In the genomic region with DNA sequence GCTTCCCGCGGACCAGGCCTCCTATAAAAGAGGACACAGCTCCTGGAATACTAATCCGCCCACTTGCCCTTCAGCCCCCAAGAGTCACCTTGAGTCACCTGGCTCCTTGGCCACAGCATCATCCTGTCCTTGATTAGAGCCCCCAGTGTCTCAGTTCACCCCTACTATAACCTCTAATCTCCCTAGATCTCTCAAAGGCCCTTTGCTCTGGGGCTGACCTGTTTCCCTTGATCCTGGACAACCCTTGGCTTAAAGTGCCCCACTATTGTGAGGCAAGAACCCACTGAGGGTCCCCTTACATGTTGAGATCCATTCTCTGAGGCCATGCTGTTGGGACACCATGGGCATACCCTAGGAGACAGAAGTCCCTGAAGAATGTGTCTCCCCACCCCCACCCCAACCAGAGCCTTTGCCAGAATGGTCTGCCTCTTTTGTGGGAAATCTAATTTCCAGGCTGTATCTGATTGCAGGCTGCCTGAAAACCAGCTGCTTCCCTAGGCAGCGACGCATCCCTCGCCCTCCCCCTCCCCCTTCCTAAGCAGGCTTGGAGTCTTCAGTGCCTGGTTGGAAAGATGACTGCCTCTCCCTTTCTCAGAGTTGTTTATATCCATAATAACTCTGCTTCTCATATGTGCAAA, we compare ENCODE assay signal across 9 mouse cellular contexts. TPM values are rescaled to one million over a fixed set of nuclear protein-coding genes. Genes with fewer than 3 reads are reported as not detected.
DNase-seq lines count a peak whose midpoint lies in the region; ATAC-seq and TF ChIP-seq lines count a peak whose summit lies in the region.
"Had no signal": no experiment of that assay in that cellular context is flagged by ENCODE, and none has a peak within 500 bp of the region (broad histone marks: within the 10 kb centered on the region; RNA-seq: fewer than 3 reads in every experiment).

No protein-coding gene starts in this region.

- no peak overlapping the region for H3K4me3 ChIP-seq in lung, postnatal 0 days (ENCODE audit: low read depth, low read length)
- no peak overlapping the region for H3K4me3 ChIP-seq in forebrain, embryonic 11.5 days (ENCODE audit: low read depth, low read length)
- H3K4me3 ChIP-seq in limb, embryonic 14.5 days (replicated peaks; ENCODE audit: low read length), result no peak overlapping the region
- H3K4me3 ChIP-seq in stomach, embryonic 14.5 days (ENCODE audit: low read depth, low read length), result no peak overlapping the region
- H3K4me3 ChIP-seq: megakaryocyte, embryonic 14.5 days had no signal

- H3K4me2 ChIP-seq in lung, postnatal 0 days (replicated peaks; ENCODE audit: low read depth, low read length), result no peak overlapping the region
- 0 out of 2 replicates have a peak overlapping the region, but pooled peaks have one; percentile 15 for H3K4me2 ChIP-seq in forebrain, embryonic 11.5 days (ENCODE audit: low read depth, low read length, severe bottlenecking)
- H3K4me2 ChIP-seq in limb, embryonic 14.5 days (replicated peaks; ENCODE audit: low read depth, low read length, severe bottlenecking), result no peak overlapping the region
- no peak overlapping the region for H3K4me2 ChIP-seq in stomach, embryonic 14.5 days (replicated peaks; ENCODE audit: low read depth, low read length)

- peak; percentile 43 for DNase-seq in lung, postnatal 0 days (ENCODE audit: low spot score)
- no peak for DNase-seq in lung, postnatal 25 days (ENCODE audit: low spot score)
- peak; percentile 75 for DNase-seq in forebrain, embryonic 11.5 days (ENCODE audit: low spot score)
- DNase-seq in limb, embryonic 14.5 days (ENCODE audit: low spot score), result peak; percentile 48
- DNase-seq in thymus, postnatal 10 days (ENCODE audit: low spot score in 2 of 2), result no peak
- no peak for DNase-seq in left cerebral cortex, adult 11 months (ENCODE audit: low spot score)
- DNase-seq in right cerebral cortex, adult 18-20 months, result no peak

- no peak for TF ChIP-seq EP300 in lung, postnatal 0 days (IDR thresholded peaks at IDR 0.05)

- H3K27me3 ChIP-seq in lung, postnatal 0 days (replicated peaks; ENCODE audit: insufficient read depth, low read length), result no peaks in the 10 kb centered on the region
- no peaks in the 10 kb centered on the region for H3K27me3 ChIP-seq in forebrain, embryonic 11.5 days (ENCODE audit: control insufficient read depth, insufficient read depth, low read length)
- no peaks in the 10 kb centered on the region for H3K27me3 ChIP-seq in limb, embryonic 14.5 days (ENCODE audit: control insufficient read depth, insufficient read depth, low read length)
- H3K27me3 ChIP-seq in stomach, embryonic 14.5 days (ENCODE audit: control insufficient read depth, insufficient read depth, low read length), result no peaks in the 10 kb centered on the region

- no peak for TF ChIP-seq CTCF in lung, postnatal 0 days (IDR thresholded peaks at IDR 0.05)

- H3K9ac ChIP-seq in lung, postnatal 0 days (replicated peaks; ENCODE audit: low read depth), result no peak overlapping the region
- peak overlapping the region; percentile 12; the same call in 1 of the 2 replicates for H3K9ac ChIP-seq in forebrain, embryonic 11.5 days (ENCODE audit: low read length)
- H3K9ac ChIP-seq in limb, embryonic 14.5 days (ENCODE audit: low read depth, low read length, severe bottlenecking), result no peak overlapping the region
- no peak overlapping the region for H3K9ac ChIP-seq in stomach, embryonic 14.5 days (replicated peaks; ENCODE audit: low read depth, low read length)

- H3K4me1 ChIP-seq in lung, postnatal 0 days (ENCODE audit: insufficient read depth, low read depth, low read length), result peaks cover 7% of the 10 kb centered on the region; the same call in 1 of the 2 replicates
- peaks cover 54% of the 10 kb centered on the region for H3K4me1 ChIP-seq in forebrain, embryonic 11.5 days (replicated peaks; ENCODE audit: control insufficient read depth, insufficient read depth, low read length)
- H3K4me1 ChIP-seq in limb, embryonic 14.5 days (ENCODE audit: control insufficient read depth, insufficient read depth, low read length), result peaks cover 2% of the 10 kb centered on the region; the same call in 1 of the 2 replicates
- peaks cover 20% of the 10 kb centered on the region; the same call in 1 of the 2 replicates for H3K4me1 ChIP-seq in stomach, embryonic 14.5 days (ENCODE audit: control insufficient read depth, insufficient read depth, low read length)

- H3K36me3 ChIP-seq in lung, postnatal 0 days (ENCODE audit: insufficient read depth, low read length), result no peaks in the 10 kb centered on the region
- H3K36me3 ChIP-seq in forebrain, embryonic 11.5 days (ENCODE audit: control insufficient read depth, insufficient read depth, low read length), result no peaks in the 10 kb centered on the region; the same call in 1 of the 2 replicates
- no peaks in the 10 kb centered on the region for H3K36me3 ChIP-seq in limb, embryonic 14.5 days (ENCODE audit: control insufficient read depth, insufficient read depth, low read length)
- H3K36me3 ChIP-seq in stomach, embryonic 14.5 days (ENCODE audit: control insufficient read depth, insufficient read depth, low read length), result no peaks in the 10 kb centered on the region

- no peaks in the 10 kb centered on the region for H3K9me3 ChIP-seq in lung, postnatal 0 days (ENCODE audit: low read length)
- H3K9me3 ChIP-seq in forebrain, embryonic 11.5 days (ENCODE audit: control insufficient read depth, low read length), result no peaks in the 10 kb centered on the region
- H3K9me3 ChIP-seq in limb, embryonic 14.5 days (ENCODE audit: control insufficient read depth, low read length), result no peaks in the 10 kb centered on the region
- H3K9me3 ChIP-seq in stomach, embryonic 14.5 days (ENCODE audit: control insufficient read depth, low read depth, low read length), result no peaks in the 10 kb centered on the region
- H3K9me3 ChIP-seq: megakaryocyte, embryonic 14.5 days had no signal

- ATAC-seq in lung, postnatal 0 days, result peak; percentile 23; the same call in 1 of the 2 replicates
- ATAC-seq in forebrain, embryonic 11.5 days (replicated peaks; ENCODE audit: low FRiP score), result peak; percentile 32
- ATAC-seq in limb, embryonic 14.5 days (ENCODE audit: low FRiP score, low read depth), result peak; percentile 37; the same call in 1 of the 2 replicates
- peak; percentile 31; the same call in 1 of the 2 replicates for ATAC-seq in stomach, embryonic 14.5 days (ENCODE audit: insufficient number of reproducible peaks, insufficient read depth, low FRiP score, low read depth)

- WGBS in lung, postnatal 0 days, result 75% methylated on average over 6 of the region's 6 CpGs
- WGBS in forebrain, embryonic 11.5 days, result 38% methylated on average over 6 of the region's 6 CpGs
- 47% methylated on average over 6 of the region's 6 CpGs for WGBS in limb, embryonic 14.5 days
- 55% methylated on average over 6 of the region's 6 CpGs for WGBS in stomach, embryonic 14.5 days

- H3K27ac ChIP-seq in lung, postnatal 0 days (ENCODE audit: low read length), result no peak overlapping the region
- peak overlapping the region; percentile 94 for H3K27ac ChIP-seq in forebrain, embryonic 11.5 days (ENCODE audit: low read depth, low read length)
- H3K27ac ChIP-seq in limb, embryonic 14.5 days (replicated peaks; ENCODE audit: low read depth, low read length), result no peak overlapping the region
- H3K27ac ChIP-seq in stomach, embryonic 14.5 days (ENCODE audit: low read length), result peak overlapping the region; percentile 78

- no peak for TF ChIP-seq POLR2A in limb, embryonic 14.5 days (IDR thresholded peaks at IDR 0.05; ENCODE audit: borderline replicate concordance, extremely low read depth, insufficient read depth, insufficient read length)

RNA-seq across cellular contexts. Expression of a gene that starts 33.8 kb away (rescaled TPM):
- polyA plus RNA-seq in lung, postnatal 0 days (2015; fragmentation: Nextera tagmentation; extraction: Ambion mirVana), result 14.6 and 18.5 TPM in 2 replicates
- 99.4 and 103 TPM in 2 replicates for polyA plus RNA-seq in forebrain, embryonic 11.5 days (2014; fragmentation: Nextera tagmentation; extraction: Ambion mirVana)
- 33.6 and 42.9 TPM in 2 replicates for polyA plus RNA-seq in limb, embryonic 14.5 days (2012; rRNA removed)
- polyA plus RNA-seq in limb, embryonic 14.5 days (2014; fragmentation: Nextera tagmentation; extraction: Ambion mirVana), result 18.9 and 23.4 TPM in 2 replicates
- 26.9 and 27.9 TPM in 2 replicates for polyA plus RNA-seq in stomach, embryonic 14.5 days (2014; fragmentation: Nextera tagmentation; extraction: Ambion mirVana)

RNA-seq across cellular contexts. Expression of a gene that starts 33.8 kb away (rescaled TPM):
- polyA plus RNA-seq in lung, postnatal 0 days (2015; fragmentation: Nextera tagmentation; extraction: Ambion mirVana), result 23.7 and 25.2 TPM in 2 replicates
- 39.1 and 40.4 TPM in 2 replicates for polyA plus RNA-seq in forebrain, embryonic 11.5 days (2014; fragmentation: Nextera tagmentation; extraction: Ambion mirVana)
- 25.2 and 28.7 TPM in 2 replicates for polyA plus RNA-seq in limb, embryonic 14.5 days (2012; rRNA removed)
- 24.0 and 25.1 TPM in 2 replicates for polyA plus RNA-seq in limb, embryonic 14.5 days (2014; fragmentation: Nextera tagmentation; extraction: Ambion mirVana)
- polyA plus RNA-seq in stomach, embryonic 14.5 days (2014; fragmentation: Nextera tagmentation; extraction: Ambion mirVana), result 27.2 and 27.4 TPM in 2 replicates

RNA-seq across cellular contexts. Expression of a gene that starts 44.4 kb away (rescaled TPM):
- polyA plus RNA-seq in lung, postnatal 0 days (2015; fragmentation: Nextera tagmentation; extraction: Ambion mirVana), result 20.0 and 20.9 TPM in 2 replicates
- 24.8 and 26.7 TPM in 2 replicates for polyA plus RNA-seq in forebrain, embryonic 11.5 days (2014; fragmentation: Nextera tagmentation; extraction: Ambion mirVana)
- 13.4 and 14.1 TPM in 2 replicates for polyA plus RNA-seq in limb, embryonic 14.5 days (2012; rRNA removed)
- polyA plus RNA-seq in limb, embryonic 14.5 days (2014; fragmentation: Nextera tagmentation; extraction: Ambion mirVana), result 13.6 and 18.4 TPM in 2 replicates
- polyA plus RNA-seq in stomach, embryonic 14.5 days (2014; fragmentation: Nextera tagmentation; extraction: Ambion mirVana), result 18.5 and 18.8 TPM in 2 replicates

RNA-seq across cellular contexts. Expression of a gene that starts 44.9 kb away (rescaled TPM):
- 109 and 111 TPM in 2 replicates for polyA plus RNA-seq in lung, postnatal 0 days (2015; fragmentation: Nextera tagmentation; extraction: Ambion mirVana)
- polyA plus RNA-seq in forebrain, embryonic 11.5 days (2014; fragmentation: Nextera tagmentation; extraction: Ambion mirVana), result 53.6 and 55.2 TPM in 2 replicates
- polyA plus RNA-seq in limb, embryonic 14.5 days (2012; rRNA removed), result 84.5 and 110 TPM in 2 replicates
- 82.4 and 92.3 TPM in 2 replicates for polyA plus RNA-seq in limb, embryonic 14.5 days (2014; fragmentation: Nextera tagmentation; extraction: Ambion mirVana)
- 94.3 and 99.0 TPM in 2 replicates for polyA plus RNA-seq in stomach, embryonic 14.5 days (2014; fragmentation: Nextera tagmentation; extraction: Ambion mirVana)

Comparison
In these comparisons a context has a peak if more than half of its experiments do, and no peak if none do; other contexts are left out.
1. DNase-seq: peak in lung, postnatal 0 days (single experiment), forebrain, embryonic 11.5 days (single experiment) and limb, embryonic 14.5 days (single experiment); none in lung, postnatal 25 days (single experiment), thymus, postnatal 10 days (0 of 2), left cerebral cortex, adult 11 months (single experiment) and right cerebral cortex, adult 18-20 months (single experiment).
2. H3K27ac ChIP-seq: peak in forebrain, embryonic 11.5 days (single experiment) and stomach, embryonic 14.5 days (single experiment); none in lung, postnatal 0 days (single experiment) and limb, embryonic 14.5 days (single experiment).
3. Peak in every context shown above with its lines, with median percentiles within 50 percentile points of each other: ATAC-seq.